Mouse (Mus musculus) G1E (cell line): ENCODE measurements at regions not wholly inside any gene's neighbourhood (a gene's known extent, or its start where the extent isn't known, plus 50 kb on each side); places are given as distances from the start of the nearest gene placed in this dataset.

Experiments
- CTCF ChIP-seq: IDR thresholded peaks from 2 replicates; pipeline ENCODE4 v1.5.1; 2012; ENCODE audit warnings: low read depth, low read length, inconsistent platforms, mixed read lengths
- GATA1 ChIP-seq: IDR thresholded peaks from 2 replicates; pipeline ENCODE4 v1.6.1; 2012; ENCODE audit warnings: borderline replicate concordance, low read length, inconsistent platforms, mixed read lengths

DNA sequence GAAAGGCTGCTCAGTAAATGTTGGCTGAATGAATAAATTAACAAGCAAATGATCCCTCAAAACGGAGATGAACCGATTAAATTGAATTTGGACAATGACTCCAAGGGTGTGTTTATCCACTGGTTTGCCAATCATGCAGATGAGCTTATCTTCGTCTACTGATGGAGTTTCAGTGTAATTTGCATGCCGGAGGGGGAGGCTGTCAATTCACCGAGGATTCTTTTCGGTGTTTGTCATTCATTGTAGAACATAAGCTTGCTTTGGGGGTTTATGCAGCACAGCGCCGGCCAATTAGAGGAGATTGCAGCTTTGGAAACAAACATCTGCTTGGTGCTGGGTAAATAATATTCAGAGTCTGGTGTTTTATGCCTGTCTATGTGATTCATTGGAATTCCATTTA, 132.7 kb downstream of the Otoa start:
- TF ChIP-seq GATA1 (no peak), CTCF (no peak)
